Mouse (Mus musculus) embryonic stem cell, embryonic (primary cell): ENCODE measurements around the gene Spaca5.

ENCODE experiments used
- CTCF ChIA-PET, 4 experiments: fragments of 300-600 bp in 2 of 4; fragments of 350-600 bp in 2 of 4; sonication (Branson Sonifier 250); formaldehyde crosslinking; loops; one replicate each; lab custom pipeline; 2022; ENCODE audit warnings: inconsistent platforms in 2 of 4; lab: Charles Lee
- POLR2A ChIA-PET, 4 experiments: fragments of 300-600 bp in 2 of 4; fragments of 350-600 bp in 2 of 4; sonication (Branson Sonifier 250); formaldehyde crosslinking; loops; one replicate each; lab custom pipeline; 2022; ENCODE audit warnings: antibody characterized with exemption in 4 of 4, inconsistent platforms in 1 of 4; lab: Charles Lee

Gene Spaca5

DNA sequence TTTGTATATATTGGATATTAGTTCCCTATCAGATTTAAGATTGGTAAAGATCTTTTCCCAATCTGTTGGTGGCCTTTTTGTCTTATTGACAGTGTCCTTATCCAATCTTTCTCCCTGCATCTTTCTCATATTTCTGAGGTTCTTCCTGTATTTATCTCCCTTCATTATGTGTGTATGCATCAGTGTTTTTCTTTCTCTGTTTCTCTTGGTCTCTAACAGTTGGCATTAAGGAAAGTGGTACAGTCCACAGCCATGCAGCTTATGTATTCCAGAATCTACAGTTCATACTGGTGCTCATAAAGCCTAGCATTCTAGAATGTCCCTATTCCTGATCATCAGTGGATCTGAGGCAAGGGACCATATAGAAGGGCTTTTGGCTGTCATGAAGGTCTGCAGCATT is at the start of gene Spaca5:
Gene Spaca5, plus strand, starts transcription at position 301 of the 400 bp plus-strand sequence.
- ChIA-PET POLR2A (no interaction called here), CTCF (no interaction called here)

DNA sequence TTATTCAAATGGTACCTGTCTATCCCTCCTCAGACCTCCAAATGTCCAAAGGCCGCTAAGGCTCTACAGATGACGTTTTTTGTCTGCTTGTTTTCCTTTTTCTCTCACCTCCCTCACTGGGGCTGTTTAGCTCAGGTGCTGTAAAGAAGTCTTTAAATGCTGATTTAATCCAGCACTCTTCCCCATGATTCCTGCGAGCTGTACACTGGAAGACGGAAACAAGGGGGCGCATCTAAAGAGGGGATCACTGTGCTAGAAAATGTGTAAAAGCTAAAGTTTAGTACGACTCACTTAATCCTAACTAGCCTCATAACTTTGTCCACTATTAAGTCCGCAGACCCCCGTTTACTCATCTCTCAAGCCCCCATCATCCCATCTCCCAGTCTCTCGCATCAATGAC is 6.7 kb upstream of the Spaca5 start:
- ChIA-PET CTCF (no interaction called here), POLR2A (interaction anchor here in 2 of 4 experiments (1.0 to 1.7 kb wide), 5 partner anchors 21 to 126 kb away, joined by 3 to 5 read pairs (median 3); partner anchors contain the start of genes Elk1 (in 1 of the 2) and Uxt (in 1 of the 2))

DNA sequence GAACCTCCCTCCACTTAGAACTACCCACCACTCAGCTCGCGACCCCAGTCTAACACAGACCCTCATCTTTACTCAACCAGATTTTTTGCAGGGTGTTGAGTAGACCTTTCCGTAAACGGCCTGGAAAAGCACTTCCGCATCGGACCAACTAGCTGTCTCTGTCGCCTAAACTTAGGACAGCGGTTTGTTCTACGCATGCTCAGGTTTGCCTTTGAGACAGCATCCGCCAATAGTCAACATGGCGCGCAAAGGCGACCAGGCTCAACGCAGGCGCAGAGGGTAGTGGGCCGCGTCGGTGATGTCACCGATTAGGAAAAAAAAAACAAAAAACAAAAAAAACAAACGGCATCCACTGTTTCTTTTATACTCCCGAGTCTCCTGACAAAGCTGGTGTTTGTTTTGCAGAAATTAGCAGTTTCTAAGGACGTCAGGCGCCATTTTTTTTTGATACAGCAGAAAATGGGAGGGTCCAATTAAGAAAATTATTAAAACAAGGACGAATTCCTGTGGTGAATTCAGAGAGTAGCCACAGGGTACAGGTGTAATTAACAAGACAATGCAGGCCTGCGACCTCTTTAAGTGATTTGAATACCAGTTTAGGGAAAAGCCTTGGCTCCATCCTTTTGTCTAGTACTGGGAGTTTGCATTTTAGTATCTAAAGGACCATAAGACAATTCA is 6.2 kb upstream of the Spaca5 start, which contains the start of gene Zfp182:
Gene Zfp182, minus strand, starts transcription at position 451 of the 678 bp plus-strand sequence.
- CTCF ChIA-PET, result no interaction called here

DNA sequence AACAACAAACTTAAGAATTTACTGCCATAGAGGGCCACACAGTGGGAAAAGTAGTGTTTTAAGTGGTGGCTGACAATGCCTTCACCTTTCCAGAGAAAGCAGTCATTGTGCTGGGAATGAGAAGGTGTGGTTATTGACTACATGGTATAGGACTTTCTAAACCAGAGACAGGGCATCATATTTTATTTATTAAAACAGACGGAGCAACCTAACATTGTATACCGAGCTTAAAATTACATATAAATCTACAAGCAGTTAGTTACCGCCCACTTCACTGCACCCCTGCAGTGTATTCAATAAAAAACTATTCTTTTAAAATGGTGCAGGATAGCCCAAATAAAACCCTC is 5.7 kb upstream of the Spaca5 start:
- POLR2A ChIA-PET, result interaction anchor here in 2 of 4 experiments (0.9 to 1.8 kb wide), 2 partner anchors 187 to 279 kb away, joined by 4 read pairs; no protein-coding TSS in a partner anchor
- CTCF ChIA-PET, result interaction anchor here in 1 of 4 experiments (0.8 kb wide), 1 partner anchor 231 kb away, joined by 3 read pairs; no protein-coding TSS in a partner anchor

More for the DNA sequence above, 6.2 kb upstream of the Spaca5 start, which contains the start of gene Zfp182:
- POLR2A ChIA-PET, result interaction anchor here in 2 of 4 experiments (0.9 to 1.8 kb wide), 6 partner anchors 21 to 280 kb away, joined by 3 to 5 read pairs (median 4); partner anchors contain the start of genes Elk1 (in 1 of the 2) and Uxt (in 1 of the 2)

DNA sequence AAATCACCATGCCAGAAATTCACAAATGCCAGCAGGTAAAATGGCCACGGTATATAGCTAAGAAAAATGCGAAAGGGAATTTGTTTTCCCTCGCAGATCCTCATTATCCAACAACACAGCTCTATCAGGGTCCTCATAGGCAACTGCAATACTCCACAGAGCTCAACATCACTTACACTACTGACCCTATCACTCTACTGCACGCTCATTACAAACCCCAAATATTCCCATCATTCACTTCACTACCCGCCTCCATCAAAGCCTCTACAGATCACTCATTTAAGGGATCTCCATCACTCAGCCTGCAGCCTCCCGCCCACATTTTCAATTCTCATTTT is 20.4 kb downstream of the Spaca5 start:
- CTCF ChIA-PET, result no interaction called here

DNA sequence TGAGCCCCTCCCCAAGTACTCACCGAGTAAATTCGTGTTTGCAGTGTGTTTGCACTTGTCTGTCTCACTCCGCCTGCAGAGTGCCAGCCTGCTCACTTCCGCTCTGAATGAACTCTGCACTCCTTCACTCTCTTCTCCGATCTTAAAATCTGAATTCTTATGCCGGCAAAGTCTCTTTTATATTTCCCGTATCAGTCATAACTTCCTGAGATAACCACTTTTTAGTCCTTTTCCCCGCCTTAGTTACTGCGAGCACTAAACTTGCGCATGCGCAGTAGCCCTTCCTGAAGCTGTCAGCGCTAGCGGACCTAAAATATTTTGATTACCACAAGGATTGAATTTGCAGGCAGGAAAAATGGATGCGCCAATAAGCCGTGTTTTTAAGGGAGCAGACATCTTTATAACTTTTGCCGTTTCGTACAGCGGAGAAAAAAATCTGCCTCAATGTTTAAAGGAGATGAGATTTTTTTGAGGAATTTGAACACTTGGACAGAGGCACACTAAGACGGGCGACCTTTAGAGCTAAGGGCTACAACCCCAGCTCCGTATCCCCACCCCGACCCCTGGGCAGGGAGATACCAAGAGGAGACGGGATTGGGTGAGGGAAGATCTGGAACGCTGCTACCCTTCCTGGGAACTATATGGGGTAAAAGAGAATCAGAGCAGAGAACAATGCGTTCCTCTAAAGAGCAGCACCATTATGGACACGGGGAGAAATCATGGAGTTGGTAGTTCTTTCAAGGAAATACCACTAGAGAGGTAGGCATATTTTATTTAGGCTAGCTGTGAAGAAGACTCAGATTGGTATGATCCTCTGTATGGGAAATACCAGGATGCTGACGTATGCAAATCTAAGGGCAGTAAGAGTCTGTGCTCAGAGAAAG is 21.0 kb downstream of the Spaca5 start, which contains the start of gene Zfp300:
Gene Zfp300, minus strand, starts transcription at position 545 of the 884 bp plus-strand sequence.
- CTCF ChIA-PET, result no interaction called here
- POLR2A ChIA-PET, result interaction anchor here in 1 of 4 experiments (1.4 kb wide), 1 partner anchor 28 kb away, joined by 4 read pairs; no protein-coding TSS in a partner anchor

More for the DNA sequence above, 20.4 kb downstream of the Spaca5 start:
- POLR2A ChIA-PET, result interaction anchor here in 1 of 4 experiments (1.4 kb wide), 1 partner anchor 27 kb away, joined by 4 read pairs; no protein-coding TSS in a partner anchor

DNA sequence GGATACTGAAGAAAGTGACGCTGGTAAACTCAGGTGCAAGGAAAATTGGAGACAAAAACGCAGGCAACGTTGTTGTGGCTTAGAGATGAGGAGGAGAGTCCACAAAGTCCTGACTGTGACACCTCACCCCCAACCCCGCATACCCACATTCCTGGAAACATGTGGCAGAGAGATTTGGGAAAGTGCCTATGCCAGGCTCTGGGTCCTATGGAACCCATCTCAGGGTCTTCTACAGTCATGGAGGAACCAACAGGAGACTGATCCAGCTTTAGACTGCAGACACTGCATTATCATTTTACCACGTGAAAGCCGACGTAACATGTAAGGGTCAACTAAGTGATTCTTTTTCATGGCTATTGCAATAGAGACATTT is 21.6 kb downstream of the Spaca5 start:
- CTCF ChIA-PET, result no interaction called here

DNA sequence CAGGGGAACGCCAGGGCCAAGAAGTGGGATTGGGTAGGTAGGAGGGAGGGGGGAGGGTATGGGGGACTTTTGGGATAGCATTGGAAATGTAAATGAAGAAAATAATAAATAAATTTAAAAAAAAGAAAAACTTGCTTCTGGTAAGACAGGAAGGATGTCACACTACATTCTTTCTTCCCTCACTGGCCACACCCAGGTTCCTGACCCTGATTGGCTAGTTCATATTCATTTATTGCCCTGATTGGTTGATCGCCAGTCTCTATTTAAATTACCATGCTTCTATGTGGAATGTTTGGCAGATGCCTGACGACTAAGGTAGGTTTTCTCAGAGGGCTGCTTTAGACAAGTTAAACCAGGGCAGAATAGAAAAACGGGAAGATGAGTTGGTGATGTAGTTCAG is 47.3 kb downstream of the Spaca5 start, which contains the start of gene Ssxa1:
Gene Ssxa1, plus strand, starts transcription at position 301 of the 400 bp plus-strand sequence.
- ChIA-PET CTCF (no interaction called here), POLR2A (no interaction called here)

More for the DNA sequence above, 21.6 kb downstream of the Spaca5 start:
- POLR2A ChIA-PET, result interaction anchor here in 1 of 4 experiments (1.0 kb wide), 1 partner anchor 19 kb away, joined by 3 read pairs; no protein-coding TSS in a partner anchor
